Mouse (Mus musculus) thymus, postnatal 36 days (tissue): ENCODE measurements at regions not wholly inside any gene's neighbourhood (a gene's known extent, or its start where the extent isn't known, plus 50 kb on each side); places are given as distances from the start of the nearest gene placed in this dataset.

Source experiments
- DNase-seq, 2 experiments: peaks; one replicate each; pipeline ENCODE4 v3.0.0; 2022; ENCODE audit warnings: mixed read lengths in 2 of 2

DNA sequence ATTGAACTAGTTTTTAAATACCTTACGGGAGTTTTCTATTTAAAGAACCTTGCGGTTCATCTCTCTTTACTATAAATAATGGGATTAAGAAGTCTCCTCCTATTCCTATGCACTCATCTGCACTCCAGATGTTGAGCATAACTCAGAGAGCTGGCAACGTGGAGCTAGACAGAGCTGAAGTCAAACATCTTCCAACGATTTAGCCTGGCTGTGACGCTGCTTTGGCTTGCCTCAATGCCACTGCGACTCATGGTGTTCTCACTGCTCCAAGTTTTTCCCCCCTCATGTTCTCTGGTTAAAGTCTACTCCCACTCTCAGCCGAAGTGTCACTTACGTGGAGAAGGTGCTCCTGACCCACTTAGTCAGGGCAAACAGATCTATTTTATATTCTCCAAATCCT, 277.3 kb upstream of the Gjb5 start:
- DNase-seq = no peak

- DNase-seq = no peak
These were observed 261.9 kb upstream of the Gjb5 start for GRCm38 (mm10) chr4:127619870-127620269.

DNA sequence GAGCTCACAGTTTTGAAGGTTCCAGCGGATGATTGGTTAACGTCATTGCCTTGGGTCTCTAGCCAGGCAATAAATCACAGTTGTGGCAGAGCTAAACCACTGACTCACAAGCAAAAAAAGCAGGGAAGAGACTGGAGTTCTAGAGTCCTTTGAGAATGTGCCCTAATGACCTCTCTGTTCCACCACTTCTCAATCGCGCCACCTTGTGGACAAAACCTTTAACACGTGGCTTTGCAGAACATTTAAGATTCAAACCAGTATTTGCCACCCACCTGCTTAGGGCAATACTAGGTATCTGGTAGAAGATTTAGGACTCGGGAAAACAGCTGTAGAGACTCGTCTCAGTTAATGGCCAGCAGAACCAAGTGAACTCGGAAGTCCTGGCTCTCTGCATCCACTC, 254.8 kb upstream of the Gjb5 start:
- peak; percentile 4 to 6 for DNase-seq

DNA sequence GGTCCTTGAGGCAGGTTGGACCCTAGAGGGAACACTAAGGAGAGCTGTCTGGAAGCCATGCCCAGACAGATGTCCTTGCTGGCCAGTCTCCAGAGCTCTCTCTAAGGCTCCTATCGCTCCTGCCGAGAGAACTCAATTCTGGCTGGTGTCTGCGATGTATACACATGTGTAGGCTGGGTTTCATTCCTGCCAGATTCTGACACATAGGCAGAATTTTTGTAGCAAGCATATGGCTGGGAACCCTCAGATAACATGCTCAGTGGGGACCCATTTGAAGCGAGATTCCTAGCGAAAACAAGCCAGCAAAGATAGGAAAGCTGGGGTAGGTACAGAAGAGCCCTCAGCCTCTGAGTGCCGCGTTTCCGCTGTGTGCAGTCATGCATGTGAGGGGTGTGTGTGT, 242.9 kb upstream of the Gjb5 start:
- DNase-seq = no peak

DNA sequence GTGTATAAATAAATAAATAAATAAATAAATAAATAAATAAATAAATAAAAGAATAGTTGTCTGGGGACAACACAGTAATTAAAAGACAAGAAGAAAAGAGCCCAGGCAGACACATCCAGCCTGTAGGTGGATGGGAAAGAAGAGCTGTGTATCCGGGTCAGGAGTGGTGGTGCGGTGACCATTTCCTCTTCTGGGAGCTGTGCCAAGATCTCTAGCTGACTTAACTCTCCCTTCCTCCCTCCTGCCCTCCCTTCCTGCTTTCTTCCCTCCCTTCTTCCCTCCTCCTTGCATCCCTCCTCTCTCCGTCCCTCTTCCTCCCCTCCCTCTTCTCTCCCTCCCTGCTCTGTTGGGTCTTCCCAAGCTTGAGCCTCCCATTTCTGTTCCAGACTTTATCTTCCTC, 240.6 kb upstream of the Gjb5 start:
- no peak for DNase-seq

DNA sequence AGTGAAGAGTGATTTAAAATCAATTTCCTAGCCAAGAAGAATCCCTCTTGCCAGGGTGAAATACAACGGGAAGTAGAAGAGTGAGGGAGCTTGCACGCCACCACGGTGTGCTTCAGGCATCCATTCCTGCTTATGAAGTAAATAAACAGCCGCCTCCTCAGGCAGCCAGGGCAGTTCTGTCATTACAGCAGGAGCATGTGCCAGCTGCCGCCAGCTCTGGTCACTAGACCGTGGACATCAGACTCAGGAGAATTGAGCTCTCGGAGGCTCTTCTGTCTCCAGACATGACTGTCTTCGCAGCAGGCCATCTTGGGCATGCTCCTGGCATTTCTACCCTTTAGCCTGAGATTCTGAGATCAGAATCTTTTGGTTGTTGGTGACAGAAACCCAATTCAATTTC, 236.1 kb upstream of the Gjb5 start:
- no peak for DNase-seq

DNA sequence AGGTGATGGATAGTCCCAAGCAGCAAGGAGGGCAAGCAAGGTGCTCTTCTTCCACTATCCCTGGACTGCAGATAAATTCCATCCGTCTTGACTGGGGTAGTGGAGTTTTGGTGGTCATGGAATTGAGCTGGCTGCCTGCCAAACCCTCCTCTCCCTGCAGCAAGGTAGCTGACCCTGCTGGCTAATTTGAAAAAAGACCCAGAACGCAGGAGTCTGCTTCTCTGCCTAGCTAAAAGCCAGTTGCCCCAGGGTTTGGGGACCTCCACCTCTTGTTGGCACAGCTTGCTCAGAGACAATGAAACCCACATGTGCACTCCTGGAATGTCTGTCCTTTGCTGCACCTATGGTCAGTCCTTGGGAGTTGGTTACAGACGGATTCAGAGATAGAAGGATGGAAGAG, 233.6 kb upstream of the Gjb5 start:
- no peak for DNase-seq

- no peak for DNase-seq
These were observed 228.8 kb upstream of the Gjb5 start for GRCm38 (mm10) chr4:127586822-127587221.

DNA sequence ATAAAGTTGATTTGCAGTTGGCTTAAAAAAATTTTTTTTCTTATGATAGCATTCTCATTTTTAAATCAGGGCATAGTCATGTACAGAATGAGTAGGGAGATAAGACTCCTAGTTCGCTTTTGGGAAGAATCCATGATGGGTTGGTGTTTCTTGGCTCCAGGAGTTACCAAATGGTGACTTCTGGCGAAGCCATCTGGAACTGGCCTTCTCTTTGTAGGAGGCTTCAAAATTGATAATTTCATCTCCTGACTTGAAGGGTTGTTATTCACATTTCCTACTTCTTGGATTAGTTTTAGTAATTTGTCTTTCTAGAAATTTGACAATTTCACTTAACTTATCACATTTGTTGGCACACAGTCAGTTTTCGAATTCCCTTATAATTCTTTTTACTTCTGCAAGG, 218.5 kb upstream of the Gjb5 start:
- DNase-seq = no peak

- DNase-seq = no peak
These were observed 204.6 kb upstream of the Gjb5 start for GRCm38 (mm10) chr4:127562602-127563001.

DNA sequence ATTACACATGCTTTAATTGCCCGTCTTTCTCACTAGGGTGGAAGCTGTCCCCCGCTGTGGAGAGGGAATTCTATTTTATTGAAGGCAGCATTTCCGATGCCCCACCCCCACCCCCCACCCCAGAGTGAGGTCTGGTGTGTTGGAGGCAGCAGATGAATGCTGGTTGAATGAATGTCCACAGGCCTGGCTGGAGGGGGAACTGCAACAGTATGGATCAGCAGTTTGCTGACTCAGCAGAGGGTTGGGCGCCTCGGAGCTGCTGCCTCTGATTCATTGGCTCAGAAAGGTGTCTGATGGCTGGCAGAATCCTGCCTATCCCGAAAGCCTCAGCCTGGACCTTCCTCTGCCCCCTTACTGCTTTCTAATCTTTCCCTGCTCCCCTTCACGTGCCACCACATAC, 200.6 kb upstream of the Gjb5 start:
- DNase-seq = no peak

DNA sequence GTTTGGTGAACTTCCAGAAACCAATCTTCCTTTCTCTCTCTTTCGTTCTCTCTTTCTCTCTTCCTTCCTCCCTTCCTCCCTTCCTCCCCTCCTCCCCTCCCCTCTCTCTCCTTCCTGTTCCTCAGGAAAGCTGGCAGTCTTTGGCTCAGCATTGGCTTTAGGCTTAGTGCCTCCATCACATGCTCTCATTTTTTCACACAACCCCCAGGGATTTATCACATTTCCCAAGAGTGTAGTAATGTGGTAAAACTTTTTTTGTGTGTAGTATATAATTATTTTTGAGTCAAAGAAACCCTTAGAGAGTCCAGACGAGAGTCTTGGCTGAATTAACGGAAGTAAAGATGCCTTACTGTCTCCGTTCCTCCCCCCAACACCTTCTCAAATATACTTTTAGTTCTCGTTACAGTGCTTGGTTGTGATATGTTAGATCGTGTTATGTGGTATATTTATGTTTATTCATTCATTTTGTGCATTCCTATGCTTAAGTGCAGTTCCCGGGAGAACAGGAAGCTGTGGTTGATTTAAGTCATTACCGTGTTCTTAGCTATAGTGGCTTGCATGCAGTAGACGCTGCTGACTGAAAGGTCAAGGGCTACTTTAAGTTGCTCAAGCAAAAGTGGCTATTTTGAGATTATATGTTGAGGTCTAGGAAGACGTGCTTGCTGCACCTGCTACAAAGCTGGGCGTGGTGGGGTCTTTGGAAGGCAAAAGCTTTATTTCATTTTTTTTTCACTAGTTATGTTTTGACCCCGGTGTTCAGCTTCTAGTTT, 194.7 kb upstream of the Gjb5 start:
- no peak for DNase-seq

DNA sequence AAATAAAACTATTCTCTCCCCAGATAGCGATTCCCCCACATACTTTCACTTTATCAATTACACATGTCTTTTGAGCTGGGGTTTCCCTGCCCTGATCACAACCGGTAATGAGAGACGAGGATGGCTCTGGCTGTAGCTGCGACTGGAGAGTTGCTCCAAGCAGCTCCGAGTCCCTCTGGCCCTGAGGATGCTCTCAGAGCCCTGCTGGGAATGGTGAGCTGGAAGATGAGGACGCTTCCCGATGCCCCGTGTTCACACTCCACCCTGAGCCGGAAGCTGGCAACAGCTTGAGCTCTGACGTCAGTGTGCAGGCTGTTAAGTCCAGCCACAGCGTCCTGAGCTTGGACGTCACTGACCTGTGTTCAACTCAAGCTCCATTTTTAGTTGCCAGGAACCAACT, 191.6 kb upstream of the Gjb5 start:
- DNase-seq = no peak

DNA sequence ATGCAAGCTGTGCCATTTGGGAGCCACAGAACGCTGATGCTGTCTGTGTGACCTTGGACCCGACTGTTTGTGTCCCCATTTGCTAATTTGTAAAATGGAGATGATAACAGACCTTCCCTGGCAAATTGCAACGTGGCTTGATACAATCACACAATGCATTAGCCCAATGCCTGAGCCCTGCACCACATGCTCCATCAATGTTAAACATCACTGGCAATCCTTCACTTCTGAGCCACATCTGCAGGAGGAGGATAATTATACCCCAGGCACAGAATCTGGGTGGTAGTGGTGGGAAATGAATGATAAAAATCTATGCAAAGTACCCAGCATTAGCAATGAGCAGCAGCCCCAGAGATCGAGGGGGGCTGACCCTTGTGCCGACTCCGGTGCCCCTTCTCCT, 191.0 kb upstream of the Gjb5 start:
- DNase-seq = no peak

GRCm38 (mm10) chr4:127545106-127545505, 187.1 kb upstream of the Gjb5 start:
- DNase-seq = no peak

DNA sequence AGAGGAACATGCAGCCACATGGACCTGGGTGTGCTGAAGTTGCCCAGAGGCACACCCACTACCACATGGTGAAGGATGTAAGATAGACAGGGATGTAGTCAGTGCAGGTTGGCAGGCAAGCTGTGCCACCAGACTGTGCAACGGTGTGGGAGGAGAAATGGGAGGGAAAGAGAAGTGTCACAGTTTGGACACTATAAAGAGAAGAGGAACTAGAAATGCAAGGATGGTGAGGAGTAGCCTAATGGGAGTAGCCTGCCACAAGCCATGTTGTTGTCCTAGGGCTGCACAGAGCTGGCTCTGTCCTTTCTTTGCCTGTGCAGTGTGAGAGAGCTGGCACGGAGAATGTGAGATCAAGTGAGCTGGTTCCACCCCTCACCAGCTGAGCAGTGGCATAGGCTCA, 185.3 kb upstream of the Gjb5 start:
- no peak for DNase-seq

DNA sequence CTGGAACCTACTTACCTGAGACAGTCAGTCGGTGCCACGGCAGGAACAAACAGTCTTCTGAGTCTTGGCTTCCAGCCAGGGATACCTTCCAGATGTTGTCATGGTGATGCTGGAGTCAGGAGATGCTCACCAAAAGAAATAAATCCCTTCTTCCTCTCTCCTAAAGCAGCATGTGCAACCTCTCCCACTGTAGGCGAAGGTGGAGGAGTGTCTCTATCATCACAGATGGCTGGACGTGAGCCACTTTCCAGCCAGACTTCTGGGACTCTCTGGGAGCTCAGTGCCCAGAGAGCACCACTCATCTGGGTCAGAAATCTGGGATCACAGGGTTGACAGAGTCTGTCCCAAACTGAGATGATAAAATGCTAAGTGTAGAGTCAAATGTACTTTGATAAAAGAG, 184.8 kb upstream of the Gjb5 start:
- no peak for DNase-seq

GRCm38 (mm10) chr4:127536952-127537351, 179.0 kb upstream of the Gjb5 start:
- no peak for DNase-seq

GRCm38 (mm10) chr4:127535630-127536029, 177.6 kb upstream of the Gjb5 start:
- no peak for DNase-seq

DNA sequence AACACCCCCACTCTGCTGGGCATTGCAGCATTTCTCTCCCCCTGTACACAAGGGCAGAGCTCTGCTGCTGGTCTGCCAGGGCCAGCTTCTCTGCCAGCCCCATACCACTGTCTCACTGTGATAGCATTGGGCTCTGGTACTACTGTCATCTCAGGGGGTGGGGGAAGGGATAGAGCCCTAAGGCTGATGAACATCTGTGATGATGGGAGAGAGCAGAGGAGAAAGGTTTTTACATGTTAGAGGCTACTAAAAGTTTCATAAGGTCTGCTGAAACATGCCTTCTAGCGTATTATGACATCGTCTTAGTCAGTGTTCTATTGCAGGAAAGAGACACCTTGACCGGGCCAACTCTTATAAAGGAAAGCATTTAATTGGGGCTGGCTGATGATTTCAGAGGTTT, 176.4 kb upstream of the Gjb5 start:
- DNase-seq = no peak

- DNase-seq = no peak
These were observed 175.7 kb upstream of the Gjb5 start for GRCm38 (mm10) chr4:127533726-127534125.

DNA sequence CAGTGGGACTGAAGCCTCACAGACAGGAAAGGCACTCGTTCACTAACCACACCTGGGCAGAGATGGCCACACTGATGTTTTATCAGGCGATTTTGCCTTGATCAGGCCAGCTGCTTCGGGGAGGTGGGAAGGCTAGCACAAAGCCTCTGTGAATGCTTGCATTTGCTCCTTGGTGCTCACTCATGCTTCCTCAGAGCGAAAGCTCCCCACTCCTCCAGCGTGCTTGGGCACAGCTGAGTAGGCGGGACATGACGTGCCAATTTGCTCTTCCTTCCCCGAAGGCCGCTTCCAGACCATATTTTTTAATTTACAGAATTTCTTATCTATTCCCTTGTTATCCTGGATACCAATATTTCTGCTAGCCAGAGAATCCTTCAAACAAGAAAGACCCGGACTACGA, 172.8 kb upstream of the Gjb5 start:
- no peak for DNase-seq

DNA sequence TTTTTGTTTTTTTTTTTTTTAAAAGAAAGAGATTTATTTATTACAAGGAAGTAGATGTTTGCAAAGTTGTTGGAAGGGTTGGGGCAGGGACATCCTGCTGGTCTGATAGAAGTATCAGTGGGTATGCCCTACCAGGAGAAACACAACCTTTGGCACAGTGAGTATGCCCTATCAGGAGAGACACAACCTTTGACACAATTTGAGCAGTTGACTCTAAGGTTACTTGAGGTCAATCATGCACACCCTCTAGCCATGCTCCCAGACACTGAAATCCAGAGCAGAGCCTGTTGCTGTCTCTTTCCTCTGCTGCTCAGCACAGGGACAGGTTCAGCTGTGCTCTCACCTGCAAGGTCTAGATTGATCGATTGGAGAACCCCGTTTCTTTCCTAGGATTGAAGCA, 164.2 kb upstream of the Gjb5 start:
- no peak for DNase-seq

- DNase-seq = peak in 1 of 2 experiments; percentile 2
These were observed 160.0 kb upstream of the Gjb5 start for GRCm38 (mm10) chr4:127517978-127518377.

DNA sequence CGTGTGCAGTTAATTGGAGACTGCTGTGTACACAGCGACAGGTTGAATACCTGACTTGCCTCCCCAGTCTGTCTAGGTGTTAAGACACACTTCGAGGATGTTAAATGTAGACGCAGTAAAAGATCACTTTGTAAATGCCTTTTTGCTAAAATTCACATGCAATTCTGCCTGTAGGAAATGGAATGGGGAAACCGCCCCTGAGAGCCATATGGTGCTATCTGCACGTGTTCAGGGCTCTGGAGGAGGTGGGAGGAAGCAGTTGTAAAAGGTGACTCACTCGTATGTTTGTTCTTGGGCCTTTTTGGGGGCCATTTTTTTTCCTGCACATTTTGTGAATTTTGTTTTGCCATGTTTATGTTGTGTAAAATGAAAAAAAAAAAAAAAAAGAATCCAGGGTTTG, 159.6 kb upstream of the Gjb5 start:
- no peak for DNase-seq
